Mouse (Mus musculus) forebrain, embryonic 15.5 days (tissue): ENCODE measurements at regions not wholly inside any gene's neighbourhood (a gene's known extent, or its start where the extent isn't known, plus 50 kb on each side); places are given as distances from the start of the nearest gene placed in this dataset.

ENCODE experiments used
- ATAC-seq: fragments of 200-750 bp; cut with Nextera tagmentation; replicated peaks from 2 replicates; pipeline ENCODE4 v1.8.0; 2017; ENCODE audit warnings: mild to moderate bottlenecking, moderate TSS enrichment, moderate library complexity
- H3K27ac ChIP-seq: fragments of 300-500 bp; sonication (generic); replicated peaks from 2 replicates; pipeline ENCODE4 v1.5.1; 2015; ENCODE audit warnings: mild to moderate bottlenecking, inconsistent platforms
- H3K27me3 ChIP-seq: fragments of 300-500 bp; sonication (generic); 2 replicates; pipeline ENCODE4 v1.6.1; 2015; ENCODE audit warnings: inconsistent platforms
- H3K36me3 ChIP-seq: fragments of 300-500 bp; sonication (generic); 2 replicates; pipeline ENCODE4 v1.6.1; 2015; ENCODE audit warnings: mild to moderate bottlenecking, inconsistent platforms
- H3K4me1 ChIP-seq: fragments of 300-500 bp; sonication (generic); 2 replicates; pipeline ENCODE4 v1.6.1; 2015; ENCODE audit warnings: inconsistent platforms
- H3K4me2 ChIP-seq: fragments of 300-500 bp; sonication (generic); replicated peaks from 2 replicates; pipeline ENCODE4 v1.6.1; 2015; ENCODE audit warnings: mild to moderate bottlenecking, inconsistent platforms
- H3K4me3 ChIP-seq: fragments of 300-500 bp; sonication (generic); 2 replicates; pipeline ENCODE4 v1.5.1; 2015; ENCODE audit warnings: mild to moderate bottlenecking, inconsistent platforms
- H3K9ac ChIP-seq: fragments of 300-500 bp; sonication (generic); replicated peaks from 2 replicates; pipeline ENCODE4 v1.6.1; 2015; ENCODE audit warnings: mild to moderate bottlenecking, inconsistent platforms
- H3K9me3 ChIP-seq: fragments of 300-500 bp; sonication (generic); 2 replicates; pipeline ENCODE4 v1.6.1; 2016; ENCODE audit warnings: inconsistent platforms
- WGBS: fragments of 180-500 bp; shearing (Covaris S2); methylation state at CpG from one replicate; pipeline ENCODE4 v1.1.7; 2015; ENCODE audit warnings: mixed read lengths; 5-methylcytosine and 5-hydroxymethylcytosine counted together

DNA sequence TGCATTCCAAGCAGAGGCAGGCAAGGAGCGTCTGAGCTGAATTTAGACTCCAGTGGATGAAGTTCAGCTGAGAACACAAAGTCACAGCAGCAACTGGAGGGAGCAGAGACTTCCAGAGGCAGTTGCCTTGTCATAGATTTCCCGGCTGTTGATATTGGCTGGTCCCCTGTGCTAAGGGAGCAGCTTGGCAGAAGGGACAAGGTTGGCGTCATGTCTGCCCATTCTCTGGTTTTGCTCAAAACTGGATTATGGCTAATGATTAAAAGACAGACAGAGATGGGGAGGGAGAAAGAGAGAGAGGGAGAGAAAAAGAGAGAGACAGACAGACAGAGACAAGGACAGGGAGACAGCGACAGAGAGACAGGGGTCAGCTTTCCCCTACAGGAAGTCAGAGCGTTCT is 169.0 kb upstream of the Ift57 start:
- H3K27ac ChIP-seq: no peak overlapping the region
- no peaks in the 10 kb centered on the region for H3K27me3 ChIP-seq
- ATAC-seq: no peak
- H3K9me3 ChIP-seq: no peaks in the 10 kb centered on the region
- no peak overlapping the region for H3K4me2 ChIP-seq
- H3K4me3 ChIP-seq: no peak overlapping the region
- H3K4me1 ChIP-seq: no peaks in the 10 kb centered on the region
- H3K36me3 ChIP-seq: no peaks in the 10 kb centered on the region
- whole genome bisulfite sequencing: 94% methylated on average over 5 of the region's 5 CpGs
- H3K9ac ChIP-seq: no peak overlapping the region

GRCm38 (mm10) chr16:49532071-49532686 is 166.9 kb upstream of the Ift57 start:
- Histone ChIP-seq H3K4me1 (no peaks in the 10 kb centered on the region), H3K9ac (no peak overlapping the region), H3K27me3 (no peaks in the 10 kb centered on the region), H3K27ac (no peak overlapping the region), H3K4me3 (no peak overlapping the region), H3K9me3 (no peaks in the 10 kb centered on the region), H3K4me2 (no peak overlapping the region), H3K36me3 (no peaks in the 10 kb centered on the region)
- no peak for ATAC-seq
- WGBS: 84% methylated on average over 7 of the region's 7 CpGs

DNA sequence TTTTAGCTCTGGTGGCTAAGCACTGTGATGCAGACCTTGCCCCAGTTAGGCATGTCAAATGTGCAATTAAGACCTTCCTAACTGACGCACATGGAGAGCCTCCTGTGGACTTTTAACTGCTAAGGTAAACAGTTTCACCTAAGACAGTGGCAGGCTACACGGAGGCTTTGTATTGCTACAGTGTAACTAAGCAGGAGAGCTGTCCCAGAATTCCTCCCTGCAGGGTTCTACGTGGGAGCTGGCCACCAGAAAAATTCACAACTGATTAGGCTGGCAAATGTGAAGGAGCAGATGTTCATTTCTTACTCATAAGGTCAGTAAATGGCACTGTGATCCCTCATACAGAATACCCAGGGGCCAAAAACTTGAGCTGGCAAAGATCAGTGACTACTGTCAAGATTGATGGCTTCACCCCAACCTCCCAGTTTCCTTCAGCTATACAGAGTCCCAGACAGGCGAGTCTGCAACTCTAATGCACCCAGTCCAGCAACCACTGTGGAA is 165.5 kb upstream of the Ift57 start:
- ATAC-seq: no peak
- 46% methylated on average over 4 of the region's 4 CpGs for WGBS

GRCm38 (mm10) chr16:49550231-49550630 is 148.8 kb upstream of the Ift57 start:
- Histone ChIP-seq H3K9me3 (no peaks in the 10 kb centered on the region), H3K27me3 (no peaks in the 10 kb centered on the region), H3K27ac (no peak overlapping the region), H3K4me1 (no peaks in the 10 kb centered on the region), H3K36me3 (no peaks in the 10 kb centered on the region), H3K4me3 (no peak overlapping the region), H3K9ac (no peak overlapping the region), H3K4me2 (no peak overlapping the region)
- WGBS: 52% methylated on average over 3 of the region's 3 CpGs
- no peak for ATAC-seq

More for the DNA sequence above, 165.5 kb upstream of the Ift57 start:
- Histone ChIP-seq H3K4me2 (no peak overlapping the region), H3K27me3 (no peaks in the 10 kb centered on the region), H3K9me3 (no peaks in the 10 kb centered on the region), H3K4me1 (no peaks in the 10 kb centered on the region), H3K36me3 (no peaks in the 10 kb centered on the region), H3K27ac (no peak overlapping the region), H3K9ac (no peak overlapping the region), H3K4me3 (no peak overlapping the region)

DNA sequence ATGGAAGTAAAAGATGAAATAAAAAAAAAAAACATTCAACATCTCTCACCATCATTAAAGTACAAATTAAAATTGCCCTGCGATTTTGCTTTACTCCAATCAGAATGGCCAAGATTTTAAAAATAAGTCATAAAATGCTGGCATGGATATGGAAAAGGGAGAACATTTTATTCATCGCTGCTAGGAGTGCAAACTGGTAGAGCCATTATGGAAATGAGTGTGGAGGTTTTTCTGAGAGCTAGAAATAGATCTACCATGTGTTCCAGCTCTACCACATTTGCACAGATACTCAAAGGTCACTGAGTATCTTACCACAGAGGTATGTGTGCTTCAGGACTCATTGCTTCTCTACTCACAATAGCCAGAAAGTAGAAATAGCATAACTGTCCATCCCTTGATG is 129.0 kb upstream of the Ift57 start:
- Histone ChIP-seq H3K4me3 (no peak overlapping the region), H3K27ac (no peak overlapping the region), H3K27me3 (no peaks in the 10 kb centered on the region), H3K9me3 (no peaks in the 10 kb centered on the region), H3K4me1 (peaks cover 12% of the 10 kb centered on the region), H3K9ac (no peak overlapping the region), H3K36me3 (no peaks in the 10 kb centered on the region), H3K4me2 (no peak overlapping the region)
- WGBS: 94% methylated on average over 2 of the region's 2 CpGs
- no peak for ATAC-seq

- WGBS: 16% methylated on average over 12 of the region's 12 CpGs
Observed at GRCm38 (mm10) chr16:49572485-49573170, 126.4 kb upstream of the Ift57 start.

GRCm38 (mm10) chr16:49573171-49573517 is 125.9 kb upstream of the Ift57 start:
- Histone ChIP-seq H3K9me3 (no peaks in the 10 kb centered on the region), H3K4me2 (peak overlapping the region; percentile 24), H3K9ac (no peak overlapping the region), H3K4me3 (no peak overlapping the region), H3K27ac (no peak overlapping the region), H3K36me3 (no peaks in the 10 kb centered on the region), H3K4me1 (peaks cover 12% of the 10 kb centered on the region), H3K27me3 (no peaks in the 10 kb centered on the region)
- ATAC-seq: peak; percentile 68
- 6% methylated on average over 3 of the region's 3 CpGs for WGBS

More at GRCm38 (mm10) chr16:49572485-49573170, 126.4 kb upstream of the Ift57 start:
- H3K27ac ChIP-seq: no peak overlapping the region
- peak overlapping the region; percentile 24 for H3K4me2 ChIP-seq
- ATAC-seq: peak; percentile 91
- H3K36me3 ChIP-seq: no peaks in the 10 kb centered on the region
- no peaks in the 10 kb centered on the region for H3K27me3 ChIP-seq
- no peak overlapping the region for H3K4me3 ChIP-seq
- peaks cover 12% of the 10 kb centered on the region for H3K4me1 ChIP-seq
- no peaks in the 10 kb centered on the region for H3K9me3 ChIP-seq
- no peak overlapping the region for H3K9ac ChIP-seq

- Histone ChIP-seq H3K9ac (no peak overlapping the region), H3K27me3 (no peaks in the 10 kb centered on the region), H3K4me1 (no peaks in the 10 kb centered on the region), H3K36me3 (no peaks in the 10 kb centered on the region), H3K9me3 (no peaks in the 10 kb centered on the region), H3K27ac (no peak overlapping the region), H3K4me3 (no peak overlapping the region), H3K4me2 (no peak overlapping the region)
- no peak for ATAC-seq
- WGBS: 93% methylated on average over 4 of the region's 4 CpGs
Observed at GRCm38 (mm10) chr16:49578976-49579375, 120.1 kb upstream of the Ift57 start.

DNA sequence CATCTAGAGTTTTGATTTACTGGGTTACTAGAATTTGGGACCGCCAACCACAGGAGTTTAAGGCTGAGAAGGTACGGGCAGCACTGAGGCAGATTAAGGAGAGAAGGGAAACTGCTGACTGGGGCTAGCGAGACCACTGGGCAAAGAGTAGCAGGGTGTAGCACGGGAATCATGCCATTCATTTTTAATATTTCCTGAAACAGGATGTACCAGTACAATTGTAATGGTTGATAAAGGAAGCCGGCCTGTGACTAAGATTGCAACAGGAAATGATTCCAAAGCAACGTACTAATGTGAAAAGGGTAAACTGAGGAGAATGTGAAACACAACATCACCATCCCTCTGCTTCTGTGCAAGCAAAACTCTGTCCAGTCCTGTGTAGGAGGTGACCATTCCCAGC is 118.3 kb upstream of the Ift57 start:
- H3K36me3 ChIP-seq: no peaks in the 10 kb centered on the region
- H3K4me2 ChIP-seq: no peak overlapping the region
- no peaks in the 10 kb centered on the region for H3K27me3 ChIP-seq
- H3K4me1 ChIP-seq: no peaks in the 10 kb centered on the region
- H3K27ac ChIP-seq: no peak overlapping the region
- H3K9me3 ChIP-seq: no peaks in the 10 kb centered on the region
- 95% methylated on average over 6 of the region's 6 CpGs for WGBS
- ATAC-seq: no peak
- no peak overlapping the region for H3K4me3 ChIP-seq
- no peak overlapping the region for H3K9ac ChIP-seq

DNA sequence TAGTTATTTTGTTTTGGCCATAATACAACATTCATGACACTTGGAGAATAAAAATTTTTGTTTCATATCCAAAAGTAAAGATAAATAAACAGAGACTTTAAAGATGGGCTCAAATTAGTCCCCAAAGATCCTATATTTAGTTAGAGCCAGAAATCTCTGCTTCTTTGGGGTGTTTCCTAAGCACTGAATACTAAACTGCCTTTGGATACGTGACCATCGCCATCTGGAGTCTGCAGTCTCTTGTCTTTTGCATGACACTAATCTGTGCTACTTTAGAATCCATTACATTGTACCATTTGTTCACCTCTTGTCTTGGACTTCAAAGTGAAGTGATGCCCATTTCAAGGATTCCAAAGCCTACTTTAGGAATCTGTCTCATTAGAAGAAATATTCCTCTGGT is 92.5 kb upstream of the Ift57 start:
- no peak overlapping the region for H3K9ac ChIP-seq
- no peaks in the 10 kb centered on the region for H3K27me3 ChIP-seq
- H3K36me3 ChIP-seq: no peaks in the 10 kb centered on the region
- WGBS: 67% methylated on average over 2 of the region's 2 CpGs
- H3K4me3 ChIP-seq: no peak overlapping the region
- no peak overlapping the region for H3K4me2 ChIP-seq
- ATAC-seq: no peak
- H3K27ac ChIP-seq: no peak overlapping the region
- H3K4me1 ChIP-seq: no peaks in the 10 kb centered on the region
- no peaks in the 10 kb centered on the region; the same call in 1 of the 2 replicates for H3K9me3 ChIP-seq

GRCm38 (mm10) chr16:49614801-49615200 is 84.2 kb upstream of the Ift57 start:
- WGBS: 75% methylated on average over 3 of the region's 3 CpGs
- no peaks in the 10 kb centered on the region for H3K4me1 ChIP-seq
- no peak for ATAC-seq
- H3K4me3 ChIP-seq: no peak overlapping the region
- no peak overlapping the region for H3K9ac ChIP-seq
- no peaks in the 10 kb centered on the region; the same call in 1 of the 2 replicates for H3K9me3 ChIP-seq
- no peak overlapping the region for H3K4me2 ChIP-seq
- H3K36me3 ChIP-seq: no peaks in the 10 kb centered on the region
- no peaks in the 10 kb centered on the region for H3K27me3 ChIP-seq
- H3K27ac ChIP-seq: no peak overlapping the region

DNA sequence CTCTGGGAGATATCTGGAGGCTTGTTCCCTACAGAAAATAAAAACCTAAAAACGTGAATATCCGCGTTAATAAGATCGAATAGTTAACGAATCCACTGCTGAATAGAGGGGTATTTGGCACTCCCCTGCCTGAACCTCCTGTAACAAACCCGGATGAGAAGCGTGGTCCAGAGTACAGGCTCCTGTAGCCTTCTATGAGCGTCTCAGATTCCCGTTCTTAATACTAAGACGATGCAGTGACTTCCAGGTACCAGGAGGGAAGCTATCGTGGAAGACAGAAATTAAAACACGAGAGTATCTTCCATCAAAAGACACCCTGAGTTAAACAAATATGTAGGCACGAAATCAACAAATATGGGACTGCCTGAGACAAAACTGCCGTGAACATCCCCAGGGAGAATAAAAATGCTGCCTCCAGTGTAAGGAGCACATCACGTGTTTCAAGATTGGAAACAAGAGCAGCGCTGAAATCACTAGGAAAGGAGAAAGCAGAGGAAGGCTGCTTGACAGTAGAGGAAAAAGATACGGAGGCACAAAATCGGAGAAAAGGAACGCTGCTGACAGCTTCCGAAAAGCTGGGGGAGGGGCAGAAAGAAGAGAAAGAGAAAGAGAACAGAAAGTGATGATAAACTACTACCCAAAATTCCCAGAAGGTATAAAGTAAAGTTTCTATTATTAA is 83.6 kb upstream of the Ift57 start:
- Histone ChIP-seq H3K27ac (no peak overlapping the region), H3K36me3 (no peaks in the 10 kb centered on the region), H3K27me3 (no peaks in the 10 kb centered on the region), H3K4me2 (no peak overlapping the region), H3K9me3 (no peaks in the 10 kb centered on the region; the same call in 1 of the 2 replicates), H3K9ac (no peak overlapping the region), H3K4me3 (no peak overlapping the region), H3K4me1 (no peaks in the 10 kb centered on the region)
- WGBS: 84% methylated on average over 20 of the region's 20 CpGs
- no peak for ATAC-seq
